Mouse (Mus musculus): ENCODE measurements around the gene 2310022A10Rik. TPM values are rescaled to one million over a fixed set of nuclear protein-coding genes. Genes with fewer than 3 reads are reported as not detected.

The 2310022A10Rik gene
- 28.7 and 32.7 TPM in 2 replicates for polyA plus RNA-seq (2014; fragmentation: Nextera tagmentation; extraction: Ambion mirVana)

- H3K36me3 ChIP-seq (ENCODE audit: control insufficient read depth, insufficient read depth, low read length): peaks cover 11% of the 10 kb centered on the region; the same call in 1 of the 2 replicates
- peak within 1 kb of the TSS; percentile 87 for H3K4me2 ChIP-seq (ENCODE audit: low read depth, low read length)
- H3K9ac ChIP-seq (ENCODE audit: low read depth, low read length): peak within 1 kb of the TSS; percentile 85
- H3K4me1 ChIP-seq (ENCODE audit: control insufficient read depth, insufficient read depth, low read length): peaks cover 7% of the 10 kb centered on the region
- peak; percentile 99 for DNase-seq (ENCODE audit: low spot score)
- no peaks in the 10 kb centered on the region for H3K9me3 ChIP-seq (ENCODE audit: control insufficient read depth, low read length)
- no peak within 1 kb of the TSS for H3K27ac ChIP-seq (replicated peaks; ENCODE audit: low read depth, low read length)
- peak within 1 kb of the TSS; percentile 86 for H3K4me3 ChIP-seq (ENCODE audit: low read depth, low read length)
- WGBS: 0% methylated on average over 21 of the region's 41 CpGs
- H3K27me3 ChIP-seq (replicated peaks; ENCODE audit: control insufficient read depth, insufficient read depth, low read length): no peaks in the 10 kb centered on the region
- peak; percentile 100 for ATAC-seq (ENCODE audit: low read depth)
Observed at GRCm38 (mm10) chr7:27552931-27553513, at the start of gene 2310022A10Rik, which contains the start of gene Pld3. 2310022A10Rik (plus strand) TSS chr7:27553233. Pld3 (minus strand) TSS chr7:27553218.

- 33% methylated on average over 9 of the region's 9 CpGs for WGBS
- DNase-seq (ENCODE audit: low spot score): peak; percentile 63
- Histone ChIP-seq H3K36me3 (ENCODE audit: control insufficient read depth, insufficient read depth, low read length) (no peaks in the 10 kb centered on the region), H3K4me3 (ENCODE audit: low read depth, low read length) (peak overlapping the region; percentile 58), H3K27ac (replicated peaks; ENCODE audit: low read depth, low read length) (peak overlapping the region; percentile 99), H3K27me3 (replicated peaks; ENCODE audit: control insufficient read depth, insufficient read depth, low read length) (no peaks in the 10 kb centered on the region), H3K4me2 (ENCODE audit: low read depth, low read length) (peak overlapping the region; percentile 67), H3K9ac (ENCODE audit: low read depth, low read length) (no peak overlapping the region), H3K9me3 (ENCODE audit: control insufficient read depth, low read length) (no peaks in the 10 kb centered on the region), H3K4me1 (ENCODE audit: control insufficient read depth, insufficient read depth, low read length) (peaks cover 15% of the 10 kb centered on the region)
- ATAC-seq (ENCODE audit: low read depth): no peak
Observed at GRCm38 (mm10) chr7:27506765-27507370, 46.2 kb upstream of the 2310022A10Rik start.

GRCm38 (mm10) chr7:27507711-27508647 lies 45.1 kb upstream of the 2310022A10Rik start:
- Histone ChIP-seq H3K27ac (replicated peaks; ENCODE audit: low read depth, low read length) (peak overlapping the region; percentile 99), H3K9ac (ENCODE audit: low read depth, low read length) (peak overlapping the region; percentile 70)
- WGBS: under 1% methylated on average over 49 of the region's 54 CpGs

GRCm38 (mm10) chr7:27508648-27509005 lies 44.4 kb upstream of the 2310022A10Rik start:
- H3K4me3 ChIP-seq (ENCODE audit: low read depth, low read length): peak overlapping the region; percentile 58
- H3K9ac ChIP-seq (ENCODE audit: low read depth, low read length): no peak overlapping the region
- WGBS: 22% methylated on average over 6 of the region's 6 CpGs
- DNase-seq (ENCODE audit: low spot score): peak; percentile 79
- H3K4me2 ChIP-seq (ENCODE audit: low read depth, low read length): peak overlapping the region; percentile 67
- H3K36me3 ChIP-seq (ENCODE audit: control insufficient read depth, insufficient read depth, low read length): no peaks in the 10 kb centered on the region
- H3K9me3 ChIP-seq (ENCODE audit: control insufficient read depth, low read length): no peaks in the 10 kb centered on the region
- H3K27ac ChIP-seq (replicated peaks; ENCODE audit: low read depth, low read length): peak overlapping the region; percentile 99
- H3K4me1 ChIP-seq (ENCODE audit: control insufficient read depth, insufficient read depth, low read length): peaks cover 15% of the 10 kb centered on the region
- ATAC-seq (ENCODE audit: low read depth): peak; percentile 49; the same call in 1 of the 2 replicates
- no peaks in the 10 kb centered on the region for H3K27me3 ChIP-seq (replicated peaks; ENCODE audit: control insufficient read depth, insufficient read depth, low read length)

More at GRCm38 (mm10) chr7:27507711-27508647, 45.1 kb upstream of the 2310022A10Rik start:
- H3K4me3 ChIP-seq (ENCODE audit: low read depth, low read length): peak overlapping the region; percentile 58
- H3K27me3 ChIP-seq (replicated peaks; ENCODE audit: control insufficient read depth, insufficient read depth, low read length): no peaks in the 10 kb centered on the region
- DNase-seq (ENCODE audit: low spot score) (peak; percentile 98), ATAC-seq (ENCODE audit: low read depth) (peak; percentile 91)
- no peaks in the 10 kb centered on the region for H3K36me3 ChIP-seq (ENCODE audit: control insufficient read depth, insufficient read depth, low read length)
- H3K4me1 ChIP-seq (ENCODE audit: control insufficient read depth, insufficient read depth, low read length): peaks cover 15% of the 10 kb centered on the region
- H3K4me2 ChIP-seq (ENCODE audit: low read depth, low read length): peak overlapping the region; percentile 67
- H3K9me3 ChIP-seq (ENCODE audit: control insufficient read depth, low read length): no peaks in the 10 kb centered on the region

GRCm38 (mm10) chr7:27510809-27511208 lies 42.2 kb upstream of the 2310022A10Rik start:
- H3K4me3 ChIP-seq (ENCODE audit: low read depth, low read length): no peak overlapping the region
- DNase-seq (ENCODE audit: low spot score) (no peak), ATAC-seq (ENCODE audit: low read depth) (no peak)
- H3K9ac ChIP-seq (ENCODE audit: low read depth, low read length): no peak overlapping the region
- H3K36me3 ChIP-seq (ENCODE audit: control insufficient read depth, insufficient read depth, low read length): no peaks in the 10 kb centered on the region; the same call in 1 of the 2 replicates
- H3K27ac ChIP-seq (replicated peaks; ENCODE audit: low read depth, low read length): no peak overlapping the region
- H3K4me1 ChIP-seq (ENCODE audit: control insufficient read depth, insufficient read depth, low read length): peaks cover 15% of the 10 kb centered on the region
- H3K27me3 ChIP-seq (replicated peaks; ENCODE audit: control insufficient read depth, insufficient read depth, low read length): no peaks in the 10 kb centered on the region
- H3K4me2 ChIP-seq (ENCODE audit: low read depth, low read length): no peak overlapping the region
- H3K9me3 ChIP-seq (ENCODE audit: control insufficient read depth, low read length): no peaks in the 10 kb centered on the region
- 89% methylated on average over 2 of the region's 2 CpGs for WGBS

GRCm38 (mm10) chr7:27514961-27515360 lies 38.1 kb upstream of the 2310022A10Rik start:
- no peak overlapping the region for H3K4me2 ChIP-seq (ENCODE audit: low read depth, low read length)
- ATAC-seq (ENCODE audit: low read depth): no peak
- WGBS: 72% methylated on average over 9 of the region's 9 CpGs

GRCm38 (mm10) chr7:27518314-27518713 lies 34.7 kb upstream of the 2310022A10Rik start:
- no peak overlapping the region for H3K4me3 ChIP-seq (ENCODE audit: low read depth, low read length)
- no peak for ATAC-seq (ENCODE audit: low read depth)
- no peak for DNase-seq (ENCODE audit: low spot score)
- H3K4me1 ChIP-seq (ENCODE audit: control insufficient read depth, insufficient read depth, low read length): no peaks in the 10 kb centered on the region
- H3K4me2 ChIP-seq (ENCODE audit: low read depth, low read length): no peak overlapping the region
- no peaks in the 10 kb centered on the region for H3K27me3 ChIP-seq (replicated peaks; ENCODE audit: control insufficient read depth, insufficient read depth, low read length)
- H3K9ac ChIP-seq (ENCODE audit: low read depth, low read length): no peak overlapping the region
- 0 out of 2 replicates have a peak, but pooled peaks cover 4% of the 10 kb centered on the region for H3K9me3 ChIP-seq (ENCODE audit: control insufficient read depth, low read length)
- H3K36me3 ChIP-seq (ENCODE audit: control insufficient read depth, insufficient read depth, low read length): peaks cover 6% of the 10 kb centered on the region
- no peak overlapping the region for H3K27ac ChIP-seq (replicated peaks; ENCODE audit: low read depth, low read length)
- 84% methylated on average over 9 of the region's 9 CpGs for WGBS

More at GRCm38 (mm10) chr7:27514961-27515360, 38.1 kb upstream of the 2310022A10Rik start:
- Histone ChIP-seq H3K27ac (replicated peaks; ENCODE audit: low read depth, low read length) (no peak overlapping the region), H3K27me3 (replicated peaks; ENCODE audit: control insufficient read depth, insufficient read depth, low read length) (no peaks in the 10 kb centered on the region), H3K4me1 (ENCODE audit: control insufficient read depth, insufficient read depth, low read length) (no peaks in the 10 kb centered on the region), H3K4me3 (ENCODE audit: low read depth, low read length) (no peak overlapping the region), H3K9me3 (ENCODE audit: control insufficient read depth, low read length) (0 out of 2 replicates have a peak, but pooled peaks cover 4% of the 10 kb centered on the region), H3K9ac (ENCODE audit: low read depth, low read length) (no peak overlapping the region), H3K36me3 (ENCODE audit: control insufficient read depth, insufficient read depth, low read length) (peaks cover 6% of the 10 kb centered on the region)
- no peak for DNase-seq (ENCODE audit: low spot score)

- H3K4me2 ChIP-seq (ENCODE audit: low read depth, low read length): no peak overlapping the region
- no peak overlapping the region for H3K9ac ChIP-seq (ENCODE audit: low read depth, low read length)
- no peak overlapping the region for H3K4me3 ChIP-seq (ENCODE audit: low read depth, low read length)
- no peaks in the 10 kb centered on the region for H3K4me1 ChIP-seq (ENCODE audit: control insufficient read depth, insufficient read depth, low read length)
- no peak overlapping the region for H3K27ac ChIP-seq (replicated peaks; ENCODE audit: low read depth, low read length)
- H3K27me3 ChIP-seq (replicated peaks; ENCODE audit: control insufficient read depth, insufficient read depth, low read length): no peaks in the 10 kb centered on the region
- ATAC-seq (ENCODE audit: low read depth) (no peak), DNase-seq (ENCODE audit: low spot score) (no peak)
- H3K9me3 ChIP-seq (ENCODE audit: control insufficient read depth, low read length): 0 out of 2 replicates have a peak, but pooled peaks cover 4% of the 10 kb centered on the region
- H3K36me3 ChIP-seq (ENCODE audit: control insufficient read depth, insufficient read depth, low read length): peaks cover 6% of the 10 kb centered on the region
Observed at GRCm38 (mm10) chr7:27520104-27520503, 32.9 kb upstream of the 2310022A10Rik start.

Measured in embryonic facial prominence, embryonic 14.5 days (tissue).